Mouse (Mus musculus) MEL (cell line): Measurements from ENCODE around the gene Nagk. TPM values are rescaled to one million over a fixed set of nuclear protein-coding genes. Genes with fewer than 3 reads are reported as not detected.

Experiments
- DNase-seq: peaks from one replicate; pipeline ENCODE4 v3.0.0; 2011; ENCODE audit warnings: low read depth, low spot score
- H3K27ac ChIP-seq: 2 replicates; pipeline ENCODE4 v1.5.1; 2012; ENCODE audit warnings: low read depth, mild to moderate bottlenecking, control low read depth, low read length, moderate library complexity; ENCODE audit not compliant: control insufficient read depth
- H3K27me3 ChIP-seq, 2 experiments: fragments of 150-350 bp in 1 of 2; sonication (generic) in 1 of 2; 2 replicates each; pipeline ENCODE4 v1.6.1; 2012; ENCODE audit warnings: low read length in 2 of 2, mild to moderate bottlenecking in 2 of 2, improper control_type of control experiment in 1 of 2, moderate library complexity in 1 of 2; ENCODE audit not compliant: insufficient read depth in 2 of 2, control insufficient read depth in 1 of 2
- H3K36me3 ChIP-seq, 2 experiments: 2 replicates each; pipeline ENCODE4 v1.6.1; 2012 to 2014; ENCODE audit warnings: low read length in 2 of 2, improper control_type of control experiment in 1 of 2, inconsistent platforms in 1 of 2, mild to moderate bottlenecking in 1 of 2; ENCODE audit not compliant: insufficient read depth in 2 of 2, control insufficient read depth in 1 of 2
- H3K4me1 ChIP-seq, 2 experiments: fragments of 150-350 bp in 1 of 2; sonication (generic) in 1 of 2; 2 replicates each; pipeline ENCODE4 v1.6.1; 2012; ENCODE audit warnings: low read length in 2 of 2, improper control_type of control experiment in 1 of 2, mild to moderate bottlenecking in 1 of 2; ENCODE audit not compliant: insufficient read depth in 2 of 2, control insufficient read depth in 1 of 2
- H3K4me3 ChIP-seq, 2 experiments: fragments of 150-350 bp in 1 of 2; sonication (generic) in 1 of 2; 2 replicates each; pipeline ENCODE4 v1.5.1; 2012; ENCODE audit warnings: low read depth in 2 of 2, low read length in 2 of 2, mild to moderate bottlenecking in 2 of 2, moderate library complexity in 2 of 2, control low read depth in 1 of 2, improper control_type of control experiment in 1 of 2; ENCODE audit not compliant: control insufficient read depth in 1 of 2, insufficient read depth in 1 of 2
- H3K79me2 ChIP-seq: 2 replicates; pipeline ENCODE4 v1.6.1; 2012; ENCODE audit warnings: mild to moderate bottlenecking, low read length, moderate library complexity; ENCODE audit not compliant: control insufficient read depth, poor library complexity, insufficient read depth
- H3K9ac ChIP-seq: 2 replicates; pipeline ENCODE4 v1.6.1; 2012; ENCODE audit warnings: low read depth, mild to moderate bottlenecking, control low read depth, low read length, moderate library complexity; ENCODE audit not compliant: control insufficient read depth, poor library complexity, severe bottlenecking
- H3K9me3 ChIP-seq: fragments of 150-350 bp; sonication (generic); replicated peaks from 2 replicates; pipeline ENCODE4 v1.6.1; 2012; ENCODE audit warnings: mild to moderate bottlenecking, low read length, improper control_type of control experiment, moderate library complexity; ENCODE audit not compliant: insufficient read depth
- BHLHE40 ChIP-seq: IDR thresholded peaks from 2 replicates; pipeline ENCODE4 v1.6.1; 2012; ENCODE audit warnings: low read depth, mild to moderate bottlenecking, inconsistent platforms, low read length, improper control_type of control experiment, borderline replicate concordance
- CHD1 ChIP-seq: IDR thresholded peaks from 2 replicates; pipeline ENCODE4 v1.6.1; 2012; ENCODE audit warnings: low read depth, mild to moderate bottlenecking, inconsistent platforms, low read length, improper control_type of control experiment
- CHD2 ChIP-seq: IDR thresholded peaks from 2 replicates; pipeline ENCODE4 v1.6.1; 2011; ENCODE audit warnings: low read length, improper control_type of control experiment
- CTCF ChIP-seq, 3 experiments: IDR thresholded peaks in 2 of 3; conservative IDR thresholded peaks in 1 of 3; 2 replicates each; pipeline ENCODE4 v1.5.1; 2011 to 2012; ENCODE audit warnings: low read length in 3 of 3, low read depth in 2 of 3, mild to moderate bottlenecking in 2 of 3, improper control_type of control experiment in 1 of 3, inconsistent platforms in 1 of 3, mixed read lengths in 1 of 3, moderate library complexity in 1 of 3; ENCODE audit not compliant: control insufficient read depth in 1 of 3, insufficient read depth in 1 of 3, poor library complexity in 1 of 3, severe bottlenecking in 1 of 3
- E2F4 ChIP-seq: IDR thresholded peaks from 2 replicates; pipeline ENCODE4 v1.6.1; 2011; ENCODE audit warnings: low read depth, low read length, improper control_type of control experiment, borderline replicate concordance
- ELF1 ChIP-seq: IDR thresholded peaks from 2 replicates; pipeline ENCODE4 v1.6.1; 2014; ENCODE audit warnings: low read depth, mild to moderate bottlenecking, inconsistent platforms, low read length, improper control_type of control experiment, moderate library complexity
- EP300 ChIP-seq, 2 experiments: IDR thresholded peaks; 2 replicates each; pipeline ENCODE4 v1.6.1; 2011; ENCODE audit warnings: improper control_type of control experiment in 2 of 2, low read length in 2 of 2, low read depth in 1 of 2, mild to moderate bottlenecking in 1 of 2
- ETS1 ChIP-seq: IDR thresholded peaks from 2 replicates; pipeline ENCODE4 v1.6.1; 2012; ENCODE audit warnings: low read depth, mild to moderate bottlenecking, inconsistent platforms, low read length, improper control_type of control experiment, moderate library complexity
- GABPA ChIP-seq: IDR thresholded peaks from 2 replicates; pipeline ENCODE4 v1.6.1; 2012; ENCODE audit warnings: low read depth, mild to moderate bottlenecking, inconsistent platforms, low read length, improper control_type of control experiment, moderate library complexity
- GATA1 ChIP-seq: IDR thresholded peaks from 2 replicates; pipeline ENCODE4 v1.6.1; 2011; ENCODE audit warnings: low read depth, low read length, improper control_type of control experiment
- HCFC1 ChIP-seq: IDR thresholded peaks from 2 replicates; pipeline ENCODE4 v1.6.1; 2012; ENCODE audit warnings: low read depth, mild to moderate bottlenecking, inconsistent platforms, low read length, improper control_type of control experiment, moderate library complexity
- JUND ChIP-seq: IDR thresholded peaks from 2 replicates; pipeline ENCODE4 v1.6.1; 2011; ENCODE audit warnings: low read depth, mild to moderate bottlenecking, improper control_type of control experiment, low read length
- KAT2A ChIP-seq: conservative IDR thresholded peaks from 2 replicates; pipeline ENCODE4 v1.6.1; 2012; ENCODE audit warnings: low read depth, low read length, improper control_type of control experiment, inconsistent platforms
- MAFK ChIP-seq: IDR thresholded peaks from 2 replicates; pipeline ENCODE4 v1.6.1; 2011; ENCODE audit warnings: low read depth, mild to moderate bottlenecking, low read length, improper control_type of control experiment, borderline replicate concordance
- MAX ChIP-seq: IDR thresholded peaks from 2 replicates; pipeline ENCODE4 v1.6.1; 2011; ENCODE audit warnings: low read length, improper control_type of control experiment
- MAZ ChIP-seq: IDR thresholded peaks from 2 replicates; pipeline ENCODE4 v1.6.1; 2012; ENCODE audit warnings: low read depth, mild to moderate bottlenecking, inconsistent platforms, low read length, improper control_type of control experiment
- MEF2A ChIP-seq: IDR thresholded peaks from 2 replicates; pipeline ENCODE4 v1.6.1; 2014; ENCODE audit warnings: low read depth, mild to moderate bottlenecking, inconsistent platforms, low read length, improper control_type of control experiment; ENCODE audit not compliant: poor library complexity, insufficient replicate concordance, severe bottlenecking; ENCODE audit errors: extremely low read depth
- MXI1 ChIP-seq: IDR thresholded peaks from 2 replicates; pipeline ENCODE4 v1.6.1; 2011; ENCODE audit warnings: mild to moderate bottlenecking, low read depth, low read length, improper control_type of control experiment
- MYB ChIP-seq: IDR thresholded peaks from 2 replicates; pipeline ENCODE4 v1.6.1; 2011; ENCODE audit warnings: mild to moderate bottlenecking, low read depth, low read length, improper control_type of control experiment
- MYC ChIP-seq: IDR thresholded peaks from 2 replicates; pipeline ENCODE4 v1.6.1; 2011; ENCODE audit warnings: low read depth, mild to moderate bottlenecking, low read length, improper control_type of control experiment, moderate library complexity
- NELFE ChIP-seq: IDR thresholded peaks from 2 replicates; pipeline ENCODE4 v1.6.1; 2011; ENCODE audit warnings: low read depth, low read length, improper control_type of control experiment
- NRF1 ChIP-seq: IDR thresholded peaks from 2 replicates; pipeline ENCODE4 v1.6.1; 2014; ENCODE audit warnings: low read depth, mild to moderate bottlenecking, inconsistent platforms, low read length, improper control_type of control experiment, moderate library complexity; ENCODE audit not compliant: poor library complexity, insufficient read depth, severe bottlenecking
- POLR2AphosphoS2 ChIP-seq: IDR thresholded peaks from 2 replicates; pipeline ENCODE4 v1.6.1; 2011; ENCODE audit warnings: low read length, improper control_type of control experiment
- POLR2AphosphoS5 ChIP-seq: IDR thresholded peaks from 2 replicates; pipeline ENCODE4 v1.6.1; 2012; ENCODE audit warnings: low read depth, borderline replicate concordance, mild to moderate bottlenecking, inconsistent platforms, low read length, moderate library complexity, mixed read lengths
- RAD21 ChIP-seq: IDR thresholded peaks from 2 replicates; pipeline ENCODE4 v1.6.1; 2011; ENCODE audit warnings: mild to moderate bottlenecking, low read depth, low read length, improper control_type of control experiment
- RCOR1 ChIP-seq: IDR thresholded peaks from 2 replicates; pipeline ENCODE4 v1.6.1; 2012; ENCODE audit warnings: low read depth, mild to moderate bottlenecking, inconsistent platforms, low read length, improper control_type of control experiment
- SIN3A ChIP-seq: IDR thresholded peaks from 2 replicates; pipeline ENCODE4 v1.6.1; 2012; ENCODE audit warnings: low read length, improper control_type of control experiment, inconsistent platforms
- SMC3 ChIP-seq: IDR thresholded peaks from 2 replicates; pipeline ENCODE4 v1.6.1; 2011; ENCODE audit warnings: low read depth, low read length, improper control_type of control experiment
- TAL1 ChIP-seq: IDR thresholded peaks from 2 replicates; pipeline ENCODE4 v1.6.1; 2012; ENCODE audit warnings: mild to moderate bottlenecking, inconsistent platforms, low read length, moderate library complexity, mixed read lengths
- TCF12 ChIP-seq: IDR thresholded peaks from 2 replicates; pipeline ENCODE4 v1.6.1; 2014; ENCODE audit warnings: low read depth, mild to moderate bottlenecking, inconsistent platforms, low read length, improper control_type of control experiment, moderate library complexity
- USF1 ChIP-seq: IDR thresholded peaks from 2 replicates; pipeline ENCODE4 v1.6.1; 2014; ENCODE audit warnings: low read depth, mild to moderate bottlenecking, inconsistent platforms, low read length, improper control_type of control experiment, moderate library complexity
- USF2 ChIP-seq, 2 experiments: IDR thresholded peaks; 2 replicates each; pipeline ENCODE4 v1.6.1; 2011 to 2012; ENCODE audit warnings: improper control_type of control experiment in 2 of 2, low read length in 2 of 2, borderline replicate concordance in 1 of 2, inconsistent platforms in 1 of 2, low read depth in 1 of 2, mild to moderate bottlenecking in 1 of 2; ENCODE audit not compliant: insufficient read depth in 1 of 2
- ZC3H11A ChIP-seq: IDR thresholded peaks from 2 replicates; pipeline ENCODE4 v1.6.1; 2012; ENCODE audit warnings: low read depth, mild to moderate bottlenecking, inconsistent platforms, low read length, improper control_type of control experiment
- ZKSCAN1 ChIP-seq: IDR thresholded peaks from 2 replicates; pipeline ENCODE4 v1.6.1; 2012; ENCODE audit warnings: low read depth, mild to moderate bottlenecking, inconsistent platforms, low read length, improper control_type of control experiment, moderate library complexity
- ZMIZ1 ChIP-seq: IDR thresholded peaks from 2 replicates; pipeline ENCODE4 v1.6.1; 2012; ENCODE audit warnings: low read depth, mild to moderate bottlenecking, inconsistent platforms, low read length, improper control_type of control experiment, moderate library complexity
- ZNF384 ChIP-seq: IDR thresholded peaks from 2 replicates; pipeline ENCODE4 v1.6.1; 2012; ENCODE audit warnings: low read depth, mild to moderate bottlenecking, inconsistent platforms, low read length, improper control_type of control experiment
- polyA plus RNA-seq, 2 experiments: library from polyadenylated mRNA; stranded (reverse) in 1 of 2; unstranded in 1 of 2; fragments of >175 nt in 1 of 2; fragments of >200 nt in 1 of 2; gene quantifications; 2 replicates each; pipeline versions ENCODE4 v1.2.1 to v1.2.4; 2012; ENCODE audit warnings: low replicate concordance in 2 of 2, low read depth in 1 of 2; ENCODE audit not compliant: insufficient read length in 2 of 2, insufficient read depth in 1 of 2, missing spikeins in 1 of 2
- total RNA-seq: library from RNA; depleted of rRNA; stranded (reverse); fragments of 300-350 nt; gene quantifications from 2 replicates; pipeline ENCODE4 v1.2.3, GENCODE M21; 2012

Nagk gene
- total and polyA plus RNA-seq, 3 experiments, result 3.6 to 6.3 TPM; not detected in 1

GRCm38 (mm10) chr6:83795492-83795900, 714 bp downstream of the Nagk start:
- no peaks in the 10 kb centered on the region for H3K9me3 ChIP-seq
- H3K4me1 ChIP-seq, result peaks cover 6 to 21% of the 10 kb centered on the region in 2 experiments
- peak overlapping the region; percentile 83 for H3K27ac ChIP-seq
- H3K27me3 ChIP-seq, result no peaks in the 10 kb centered on the region
- peak; percentile 67 for DNase-seq
- H3K79me2 ChIP-seq, result no peaks in the 10 kb centered on the region; the same call in 1 of the 2 replicates
- peak overlapping the region; percentile 51 to 72 for H3K4me3 ChIP-seq
- no peak for TF ChIP-seq CTCF (IDR thresholded peaks at IDR 0.05 in 2 of 3, conservative IDR thresholded peaks at IDR 0.05 in 1 of 3; ENCODE audit: control insufficient read depth in 1 of 3, insufficient read depth in 1 of 3, low read depth in 2 of 3, low read length in 3 of 3, poor library complexity in 1 of 3, severe bottlenecking in 1 of 3)
- no peak for TF ChIP-seq ZMIZ1
- TF ChIP-seq KAT2A, result no peak
- no peak for TF ChIP-seq JUND
- TF ChIP-seq ETS1, result 0 out of 2 replicates have a peak, but pooled peaks have one; percentile 14
- 0 out of 2 replicates have a peak, but pooled peaks have one; percentile 9 for TF ChIP-seq USF1
- no peak for TF ChIP-seq MYB
- TF ChIP-seq MYC, result 0 out of 2 replicates have a peak, but pooled peaks have one; percentile 16
- no peak for TF ChIP-seq MAZ
- TF ChIP-seq ZKSCAN1, result no peak
- no peak for TF ChIP-seq SIN3A
- no peak for TF ChIP-seq NELFE
- TF ChIP-seq CHD2, result no peak
- TF ChIP-seq HCFC1, result no peak
- no peak for TF ChIP-seq USF2 (IDR thresholded peaks at IDR 0.05; ENCODE audit: borderline replicate concordance in 1 of 2, insufficient read depth in 1 of 2, low read depth in 1 of 2, low read length in 2 of 2)
- no peak for TF ChIP-seq MAFK
- TF ChIP-seq BHLHE40, result peak; percentile 79
- TF ChIP-seq CHD1, result no peak
- TF ChIP-seq SMC3, result no peak
- TF ChIP-seq E2F4, result no peak
- TF ChIP-seq EP300 (IDR thresholded peaks at IDR 0.05; ENCODE audit: low read depth in 1 of 2, low read length in 2 of 2), result no peak
- TF ChIP-seq ZC3H11A, result no peak
- TF ChIP-seq TCF12, result no peak
- 0 out of 2 replicates have a peak, but pooled peaks have one; percentile 2 for TF ChIP-seq MXI1
- no peak for TF ChIP-seq ZNF384
- TF ChIP-seq MAX, result no peak
- no peak for TF ChIP-seq MEF2A
- no peak for TF ChIP-seq POLR2AphosphoS2
- peak; percentile 62; the same call in 1 of the 2 replicates for TF ChIP-seq ELF1
- TF ChIP-seq POLR2AphosphoS5, result no peak
- TF ChIP-seq GABPA, result no peak
- no peak for TF ChIP-seq TAL1
- TF ChIP-seq NRF1, result 0 out of 2 replicates have a peak, but pooled peaks have one; percentile 8
- TF ChIP-seq GATA1, result peak; percentile 26; the same call in 1 of the 2 replicates
- no peak for TF ChIP-seq RAD21
- peak; percentile 83 for TF ChIP-seq RCOR1
- peak overlapping the region; percentile 85 for H3K9ac ChIP-seq
- peaks cover 0 to 16% of the 10 kb centered on the region in 2 experiments; a peak in 2 of 4 replicates for H3K36me3 ChIP-seq
